Mouse (Mus musculus) forebrain, embryonic 10.5 days (tissue): Measurements from ENCODE around the gene Dnajb2. TPM values are rescaled to one million over a fixed set of nuclear protein-coding genes. Genes with fewer than 3 reads are reported as not detected.

Experiments used
- DNase-seq: peaks from one replicate; pipeline ENCODE4 v3.0.0-alpha.2; 2017; ENCODE audit warnings: low spot score; ENCODE audit errors: extremely low spot score
- H3K27ac ChIP-seq: fragments of 300-500 bp; sonication (generic); 2 replicates; pipeline ENCODE4 v1.5.1; 2016; ENCODE audit warnings: mild to moderate bottlenecking
- H3K27me3 ChIP-seq: fragments of 300-500 bp; sonication (generic); 2 replicates; pipeline ENCODE4 v1.6.1; 2016; ENCODE audit warnings: mild to moderate bottlenecking; ENCODE audit not compliant: poor library complexity, severe bottlenecking
- H3K36me3 ChIP-seq: fragments of 300-500 bp; sonication (generic); replicated peaks from 2 replicates; pipeline ENCODE4 v1.6.1; 2016; ENCODE audit warnings: mild to moderate bottlenecking, moderate library complexity
- H3K4me1 ChIP-seq: fragments of 300-500 bp; sonication (generic); 2 replicates; pipeline ENCODE4 v1.6.1; 2016
- H3K4me3 ChIP-seq: fragments of 300-500 bp; sonication (generic); 2 replicates; pipeline ENCODE4 v1.5.1; 2016; ENCODE audit warnings: mild to moderate bottlenecking, moderate library complexity
- H3K9me3 ChIP-seq: fragments of 300-500 bp; sonication (generic); 2 replicates; pipeline ENCODE4 v1.6.1; 2016; ENCODE audit warnings: mild to moderate bottlenecking, moderate library complexity
- WGBS: fragments of 180-500 bp; shearing (Covaris S2); methylation state at CpG from one replicate; pipeline ENCODE4 v1.1.7; 2016; 5-methylcytosine and 5-hydroxymethylcytosine counted together
- microRNA-seq: library from miRNA; unstranded; fragments of <30 nt; microRNA quantifications from one replicate; pipeline ENCODE4, GENCODE M21; 2017
- polyA plus RNA-seq: library from polyadenylated mRNA; unstranded; fragments of >200 nt; fragmentation: Nextera tagmentation; extraction: Ambion mirVana; gene quantifications from 2 replicates; pipeline ENCODE4 v1.2.1, GENCODE M21; 2016

Dnajb2 gene
- polyA plus RNA-seq, 1 experiment from 2014 or later: 28.6 TPM

DNA sequence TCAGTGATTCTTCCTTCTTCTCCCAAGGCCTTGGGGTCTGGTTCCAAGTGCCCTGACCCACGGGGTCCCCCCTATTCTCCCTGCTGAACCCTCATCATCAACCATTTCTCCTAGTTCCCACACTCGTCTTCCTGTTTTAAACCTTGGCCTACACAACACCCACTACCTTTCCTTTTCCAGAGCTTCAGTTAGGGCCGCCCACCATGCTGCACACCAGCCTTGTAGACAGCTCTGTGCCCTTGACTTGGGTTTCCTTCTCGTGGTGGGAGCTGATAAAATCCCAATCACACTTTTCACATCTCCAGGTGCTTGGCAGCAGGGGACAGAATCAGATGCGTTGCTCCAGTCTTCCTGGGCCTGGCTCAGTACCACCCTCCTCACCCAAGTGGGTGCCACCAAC lies 58.1 kb downstream of the Dnajb2 start:
- Histone ChIP-seq H3K27ac (no peak overlapping the region), H3K4me3 (no peak overlapping the region), H3K4me1 (peaks cover 10% of the 10 kb centered on the region), H3K9me3 (no peaks in the 10 kb centered on the region), H3K27me3 (0 out of 2 replicates have a peak, but pooled peaks cover 3% of the 10 kb centered on the region), H3K36me3 (no peaks in the 10 kb centered on the region)
- DNase-seq: no peak
- WGBS: 81% methylated on average over 5 of the region's 5 CpGs

Small RNA genes within 50 kb of the gene (microRNA-seq; reads per million reads assigned to microRNA genes)
- not detected for gene Gm27943

Other genes with a start within 250 kb of the Dnajb2 start
- 12.2 and 12.4 TPM in 2 replicates for gene Nhej1, start 111.2 kb upstream of the Dnajb2 start, polyA plus RNA-seq
- not detected in 2 replicates for gene Slc23a3, start 102.5 kb upstream of the Dnajb2 start, polyA plus RNA-seq
- gene Cnppd1, start 93.7 kb upstream of the Dnajb2 start, polyA plus RNA-seq: 41.0 and 43.6 TPM in 2 replicates
- 42.0 and 42.7 TPM in 2 replicates for gene Retreg2, start 93.6 kb upstream of the Dnajb2 start, polyA plus RNA-seq
- 26.8 and 29.0 TPM in 2 replicates for gene Zfand2b, start 67.8 kb upstream of the Dnajb2 start, polyA plus RNA-seq
- gene Abcb6, start 56.0 kb upstream of the Dnajb2 start, polyA plus RNA-seq: 41.9 and 45.4 TPM in 2 replicates
- 20.9 and 24.1 TPM in 2 replicates for gene Ankzf1, start 44.3 kb upstream of the Dnajb2 start, polyA plus RNA-seq
- gene Atg9a, start 44.2 kb upstream of the Dnajb2 start, polyA plus RNA-seq: 17.4 and 19.2 TPM in 2 replicates
- gene Glb1l, start 25.6 kb upstream of the Dnajb2 start, polyA plus RNA-seq: 14.4 and 15.3 TPM in 2 replicates
- gene Stk16, start 25.6 kb upstream of the Dnajb2 start, polyA plus RNA-seq: 151 and 153 TPM in 2 replicates
- 11.0 and 13.7 TPM in 2 replicates for gene Tuba4a, start 16.5 kb upstream of the Dnajb2 start, polyA plus RNA-seq
- not detected in 2 replicates for gene A630095N17Rik, start 4.3 kb upstream of the Dnajb2 start, polyA plus RNA-seq
- 1.5 and 1.6 TPM in 2 replicates for gene Ptprn, start 28.1 kb downstream of the Dnajb2 start, polyA plus RNA-seq
- gene Resp18, start 42.0 kb downstream of the Dnajb2 start, polyA plus RNA-seq: 2.6 and 3.4 TPM in 2 replicates
- gene Dnpep, start 81.6 kb downstream of the Dnajb2 start, polyA plus RNA-seq: 124 and 126 TPM in 2 replicates
- gene Des, start 123.9 kb downstream of the Dnajb2 start, polyA plus RNA-seq: 2.6 and 4.3 TPM in 2 replicates
- gene Speg, start 138.9 kb downstream of the Dnajb2 start, polyA plus RNA-seq: 23.2 and 29.3 TPM in 2 replicates
- gene Gmppa, start 199.5 kb downstream of the Dnajb2 start, polyA plus RNA-seq: 55.9 and 60.1 TPM in 2 replicates
- 3.1 and 3.4 TPM in 2 replicates for gene Asic4, start 214.0 kb downstream of the Dnajb2 start, polyA plus RNA-seq
- 20.1 and 20.5 TPM in 2 replicates for gene Chpf, start 242.9 kb downstream of the Dnajb2 start, polyA plus RNA-seq
- 4.5 and 6.1 TPM in 2 replicates for gene Tmem198, start 243.1 kb downstream of the Dnajb2 start, polyA plus RNA-seq